Mouse (Mus musculus) limb, embryonic 15.5 days (tissue): ENCODE data around the gene Fnbp4. TPM values are rescaled to one million over a fixed set of nuclear protein-coding genes. Genes with fewer than 3 reads are reported as not detected.
"Not testable (repeated sequence)": the region's sequence is repeated elsewhere in the genome, so short reads cannot be mapped to it uniquely, and the experiment has no call there.

Source experiments
- ATAC-seq: fragments of 200-750 bp; cut with Nextera tagmentation; 2 replicates; pipeline ENCODE4 v1.8.0; 2017; ENCODE audit warnings: low read depth, moderate TSS enrichment; ENCODE audit not compliant: insufficient number of reproducible peaks, low FRiP score, low TSS enrichment
- H3K27ac ChIP-seq: fragments of 300-500 bp; sonication (generic); 2 replicates; pipeline ENCODE4 v1.5.1; 2015; ENCODE audit warnings: moderate library complexity, mild to moderate bottlenecking, inconsistent platforms
- H3K27me3 ChIP-seq: fragments of 300-500 bp; sonication (generic); 2 replicates; pipeline ENCODE4 v1.6.1; 2015; ENCODE audit warnings: inconsistent platforms
- H3K36me3 ChIP-seq: fragments of 300-500 bp; sonication (generic); 2 replicates; pipeline ENCODE4 v1.6.1; 2015; ENCODE audit warnings: inconsistent platforms
- H3K4me1 ChIP-seq: fragments of 300-500 bp; sonication (generic); 2 replicates; pipeline ENCODE4 v1.6.1; 2015; ENCODE audit warnings: inconsistent platforms
- H3K4me2 ChIP-seq: fragments of 300-500 bp; sonication (generic); 2 replicates; pipeline ENCODE4 v1.6.1; 2015; ENCODE audit warnings: mild to moderate bottlenecking, inconsistent platforms
- H3K4me3 ChIP-seq: fragments of 300-500 bp; sonication (generic); 2 replicates; pipeline ENCODE4 v1.5.1; 2015; ENCODE audit warnings: mild to moderate bottlenecking, inconsistent platforms
- H3K9ac ChIP-seq: fragments of 300-500 bp; sonication (generic); 2 replicates; pipeline ENCODE4 v1.6.1; 2015; ENCODE audit warnings: inconsistent platforms
- H3K9me3 ChIP-seq: fragments of 300-500 bp; sonication (generic); 2 replicates; pipeline ENCODE4 v1.6.1; 2016; ENCODE audit warnings: inconsistent platforms
- WGBS: fragments of 180-500 bp; shearing (Covaris S2); methylation state at CpG from one replicate; pipeline ENCODE4 v1.1.7; 2015; 5-methylcytosine and 5-hydroxymethylcytosine counted together
- polyA plus RNA-seq: library from polyadenylated mRNA; unstranded; fragments of >200 nt; fragmentation: Nextera tagmentation; extraction: Ambion mirVana; gene quantifications from 2 replicates; pipeline ENCODE4 v1.2.1, GENCODE M21; 2015

The Fnbp4 gene
- polyA plus RNA-seq, 1 experiment from 2014 or later = 84.5 TPM

DNA sequence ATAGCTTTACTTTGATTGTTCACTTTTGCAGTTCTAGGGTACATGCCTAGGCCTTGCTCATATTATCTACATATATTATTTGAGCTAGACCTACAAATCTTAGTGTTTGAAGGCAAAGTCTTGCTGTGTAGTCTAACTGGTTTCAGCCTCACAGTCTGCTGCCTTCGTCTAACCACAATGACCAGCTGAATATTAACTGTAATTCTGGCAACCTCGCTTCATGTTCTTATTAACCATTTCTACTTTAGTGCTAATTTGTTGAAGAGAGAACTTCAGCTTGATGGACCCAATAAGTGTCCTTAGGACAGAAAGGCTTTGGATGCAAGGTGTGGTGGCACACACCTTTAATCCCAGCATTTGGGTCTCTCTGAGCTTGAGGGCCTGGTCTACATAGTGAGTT is 43.0 kb downstream of the Fnbp4 start:
- no peaks in the 10 kb centered on the region for H3K9me3 ChIP-seq
- H3K4me1 ChIP-seq = peaks cover 5% of the 10 kb centered on the region
- H3K4me3 ChIP-seq = no peak overlapping the region
- H3K27ac ChIP-seq = no peak overlapping the region
- H3K36me3 ChIP-seq = no peaks in the 10 kb centered on the region
- H3K27me3 ChIP-seq = peaks cover 5% of the 10 kb centered on the region; the same call in 1 of the 2 replicates
- ATAC-seq = no peak
- 81% methylated on average over 2 of the region's 2 CpGs for WGBS
- no peak overlapping the region for H3K9ac ChIP-seq
- H3K4me2 ChIP-seq = no peak overlapping the region

DNA sequence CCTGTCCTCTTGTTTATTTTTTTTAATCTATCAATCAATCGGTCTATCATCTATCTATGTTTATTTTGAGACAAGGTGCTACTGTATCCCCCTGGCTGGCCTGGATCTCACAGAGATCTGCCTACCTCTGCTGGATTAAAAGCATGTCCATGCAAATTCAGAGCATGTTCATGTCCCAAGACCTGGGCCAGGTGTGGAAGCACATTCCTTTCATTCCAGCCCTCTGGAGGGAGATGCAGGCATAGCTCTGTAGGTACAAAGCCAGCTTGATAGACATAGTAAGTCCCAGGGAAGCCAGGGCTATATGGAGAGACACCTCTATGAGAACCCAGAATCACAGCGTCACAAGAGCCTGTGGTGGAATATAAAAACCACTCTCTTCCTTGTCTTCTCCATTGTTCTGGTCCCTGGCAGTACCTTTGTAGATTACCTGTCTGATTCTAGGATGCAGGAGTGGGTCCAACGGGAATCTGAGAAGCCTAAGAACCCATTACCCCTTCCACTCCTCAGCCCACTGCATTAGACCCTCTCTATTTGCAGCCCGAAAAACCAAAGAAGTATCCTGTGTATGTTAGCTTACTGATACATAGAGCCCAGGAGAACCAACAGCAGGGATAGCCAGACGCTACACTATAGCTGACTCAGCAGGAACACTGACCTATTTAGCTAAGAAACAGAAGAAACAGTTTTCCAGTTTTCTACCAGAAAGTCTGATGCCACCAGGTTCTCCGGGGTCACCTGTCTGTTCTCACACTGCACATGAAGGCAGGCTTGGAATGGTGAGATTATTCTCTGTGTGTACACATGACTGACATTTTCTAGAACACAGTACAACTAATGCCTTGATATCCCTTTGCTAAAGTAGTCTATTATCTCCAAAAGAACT is 63.3 kb downstream of the Fnbp4 start:
- Histone ChIP-seq H3K4me3 (no peak overlapping the region), H3K9ac (no peak overlapping the region), H3K9me3 (no peaks in the 10 kb centered on the region), H3K27me3 (no peaks in the 10 kb centered on the region), H3K36me3 (no peaks in the 10 kb centered on the region), H3K4me2 (no peak overlapping the region), H3K27ac (no peak overlapping the region), H3K4me1 (no peaks in the 10 kb centered on the region)
- ATAC-seq = no peak
- WGBS = 80% methylated on average over 6 of the region's 6 CpGs

DNA sequence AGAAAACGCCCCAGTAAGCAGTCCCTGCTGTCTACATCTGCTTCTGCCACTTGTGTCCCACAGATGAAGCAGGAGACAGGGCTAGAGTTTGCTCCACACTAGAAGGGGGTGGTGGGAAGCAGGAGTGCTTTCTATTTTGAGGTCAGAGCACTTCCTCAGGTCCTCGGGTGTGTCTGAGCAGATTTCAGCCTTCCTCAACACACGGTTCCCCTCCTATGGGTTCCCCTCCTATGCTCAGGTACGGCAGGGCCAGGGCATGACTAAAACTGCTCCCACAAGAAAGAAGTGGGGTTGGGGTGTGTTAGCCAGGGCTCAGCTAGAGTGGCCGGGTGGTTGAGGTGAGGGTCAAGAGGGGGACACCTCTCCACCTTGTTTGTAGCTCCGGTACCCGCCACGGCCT is 65.6 kb downstream of the Fnbp4 start:
- Histone ChIP-seq H3K27ac (no peak overlapping the region), H3K27me3 (no peaks in the 10 kb centered on the region), H3K4me2 (no peak overlapping the region), H3K9me3 (no peaks in the 10 kb centered on the region), H3K36me3 (no peaks in the 10 kb centered on the region), H3K9ac (no peak overlapping the region), H3K4me1 (no peaks in the 10 kb centered on the region), H3K4me3 (no peak overlapping the region)
- ATAC-seq = no peak
- 87% methylated on average over 8 of the region's 8 CpGs for WGBS

DNA sequence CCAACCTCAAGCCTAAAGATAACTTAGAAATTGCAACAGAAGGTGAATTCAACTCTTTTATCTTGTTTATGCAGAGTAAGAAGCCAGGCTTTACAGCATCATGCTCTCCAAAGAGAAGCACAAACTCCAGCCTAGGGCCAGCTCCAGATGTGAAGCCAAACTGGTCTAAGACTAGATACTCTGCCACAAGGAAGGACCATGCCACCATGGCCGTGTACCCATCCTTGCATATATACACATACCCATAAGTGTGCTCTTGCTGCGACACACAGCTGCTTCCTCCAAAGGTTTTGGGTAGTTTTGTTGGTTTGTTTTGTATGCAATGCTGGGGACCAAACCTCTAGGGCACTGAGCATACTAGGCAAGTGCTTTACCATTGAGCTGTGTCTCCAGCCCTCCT is 70.1 kb downstream of the Fnbp4 start:
- H3K4me2 ChIP-seq = no peak overlapping the region
- no peak for ATAC-seq
- 80% methylated on average over 2 of the region's 2 CpGs for WGBS

DNA sequence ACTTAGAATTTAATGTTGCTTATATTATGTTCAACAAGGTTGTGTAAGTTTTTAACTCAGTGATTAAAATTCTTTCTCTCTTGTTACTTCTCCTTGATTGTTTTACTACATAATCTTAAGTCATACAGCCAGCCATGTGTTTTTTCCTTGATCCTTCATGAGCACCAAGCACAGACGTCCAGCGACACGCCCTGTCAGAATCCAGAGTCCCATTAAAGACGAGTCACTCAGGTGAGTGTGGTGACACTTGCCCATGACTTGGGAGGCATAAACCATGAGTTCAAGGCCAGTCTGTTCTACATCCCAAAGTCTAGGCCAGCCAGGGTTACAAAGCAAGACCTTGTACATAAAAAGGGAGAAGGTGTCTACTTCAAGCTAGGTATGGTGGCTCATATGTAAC is 71.0 kb downstream of the Fnbp4 start:
- 71% methylated on average over 4 of the region's 4 CpGs for WGBS
- H3K9me3 ChIP-seq = no peaks in the 10 kb centered on the region
- H3K4me3 ChIP-seq = no peak overlapping the region
- H3K4me2 ChIP-seq = no peak overlapping the region
- no peaks in the 10 kb centered on the region for H3K27me3 ChIP-seq
- ATAC-seq = no peak
- H3K27ac ChIP-seq = no peak overlapping the region
- no peaks in the 10 kb centered on the region for H3K36me3 ChIP-seq
- H3K9ac ChIP-seq = no peak overlapping the region
- H3K4me1 ChIP-seq = no peaks in the 10 kb centered on the region

More for the DNA sequence above, 70.1 kb downstream of the Fnbp4 start:
- Histone ChIP-seq H3K9ac (no peak overlapping the region), H3K4me1 (no peaks in the 10 kb centered on the region), H3K36me3 (no peaks in the 10 kb centered on the region), H3K27ac (no peak overlapping the region), H3K9me3 (no peaks in the 10 kb centered on the region), H3K4me3 (no peak overlapping the region), H3K27me3 (no peaks in the 10 kb centered on the region)

DNA sequence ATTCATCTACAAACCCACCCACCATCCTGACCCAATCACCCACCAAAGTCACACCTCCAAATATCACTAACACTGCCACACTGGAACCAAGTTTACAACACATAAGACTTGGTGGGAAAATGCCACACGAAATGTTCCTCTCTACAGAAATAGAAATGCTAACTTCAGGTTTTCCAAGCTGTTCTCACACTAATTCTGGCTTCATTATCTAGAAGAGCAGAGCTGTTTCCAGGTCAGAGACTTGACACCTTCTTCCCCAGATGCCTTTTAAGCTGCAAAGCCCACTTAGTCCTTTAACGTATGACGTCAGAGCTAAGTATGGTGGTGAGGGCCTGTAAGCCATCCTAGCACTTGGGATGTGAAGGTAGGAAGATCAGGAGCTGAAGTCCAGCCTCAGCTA is 73.5 kb downstream of the Fnbp4 start:
- Histone ChIP-seq H3K27me3 (no peaks in the 10 kb centered on the region), H3K36me3 (no peaks in the 10 kb centered on the region), H3K4me3 (no peak overlapping the region), H3K27ac (no peak overlapping the region), H3K4me2 (no peak overlapping the region), H3K4me1 (no peaks in the 10 kb centered on the region), H3K9me3 (no peaks in the 10 kb centered on the region), H3K9ac (no peak overlapping the region)
- no peak for ATAC-seq
- WGBS = 81% methylated on average over 3 of the region's 3 CpGs

DNA sequence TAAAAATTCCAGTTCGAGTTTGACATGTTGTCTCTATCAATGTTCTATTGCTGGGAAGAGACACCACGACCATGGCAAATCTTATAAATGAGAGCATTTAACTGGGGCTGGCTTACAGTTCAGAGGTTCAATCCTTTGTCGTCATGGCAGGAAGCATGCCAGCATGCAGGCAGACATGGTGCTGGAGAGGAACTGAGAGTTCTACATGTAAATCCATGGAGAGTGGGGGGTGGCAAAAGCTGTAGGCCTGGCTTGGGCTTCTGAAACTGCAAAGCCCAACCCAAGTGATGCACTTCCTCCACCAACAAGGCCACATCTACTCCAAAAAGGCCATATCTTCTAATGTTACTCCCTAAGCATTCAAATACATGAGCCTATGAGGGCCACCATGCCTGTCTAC is 75.7 kb downstream of the Fnbp4 start:
- WGBS = 83% methylated on average over 3 of the region's 3 CpGs
- Histone ChIP-seq H3K4me3 (no peak overlapping the region), H3K27me3 (no peaks in the 10 kb centered on the region), H3K4me2 (no peak overlapping the region), H3K36me3 (no peaks in the 10 kb centered on the region), H3K4me1 (no peaks in the 10 kb centered on the region), H3K9ac (no peak overlapping the region), H3K27ac (no peak overlapping the region), H3K9me3 (no peaks in the 10 kb centered on the region)
- ATAC-seq = no peak

DNA sequence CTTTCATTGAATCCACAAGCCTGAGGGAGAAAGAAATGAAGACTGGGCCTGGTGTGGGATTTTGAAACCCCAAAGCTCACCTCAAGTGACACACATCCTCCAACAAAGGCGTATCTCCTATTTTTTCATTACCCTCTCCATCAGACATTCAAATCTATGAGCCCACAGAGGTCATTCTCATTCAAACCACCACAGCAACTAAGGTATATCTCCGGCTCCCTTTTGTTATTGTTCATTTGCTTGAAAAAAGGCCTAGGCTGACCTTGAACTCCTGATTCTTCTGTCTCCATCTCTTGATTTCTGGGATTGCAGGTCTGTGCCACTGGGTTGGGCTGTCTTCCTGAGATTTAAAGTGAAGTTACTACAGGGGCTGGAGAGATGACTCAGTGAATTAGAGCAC is 77.8 kb downstream of the Fnbp4 start:
- no peak overlapping the region for H3K4me3 ChIP-seq
- H3K9ac ChIP-seq = no peak overlapping the region
- no peak overlapping the region for H3K4me2 ChIP-seq
- H3K9me3 ChIP-seq = no peaks in the 10 kb centered on the region
- no peak overlapping the region for H3K27ac ChIP-seq
- H3K4me1 ChIP-seq = no peaks in the 10 kb centered on the region
- ATAC-seq = no peak
- WGBS = 91% methylated on average over 2 of the region's 2 CpGs
- H3K36me3 ChIP-seq = no peaks in the 10 kb centered on the region
- H3K27me3 ChIP-seq = no peaks in the 10 kb centered on the region

DNA sequence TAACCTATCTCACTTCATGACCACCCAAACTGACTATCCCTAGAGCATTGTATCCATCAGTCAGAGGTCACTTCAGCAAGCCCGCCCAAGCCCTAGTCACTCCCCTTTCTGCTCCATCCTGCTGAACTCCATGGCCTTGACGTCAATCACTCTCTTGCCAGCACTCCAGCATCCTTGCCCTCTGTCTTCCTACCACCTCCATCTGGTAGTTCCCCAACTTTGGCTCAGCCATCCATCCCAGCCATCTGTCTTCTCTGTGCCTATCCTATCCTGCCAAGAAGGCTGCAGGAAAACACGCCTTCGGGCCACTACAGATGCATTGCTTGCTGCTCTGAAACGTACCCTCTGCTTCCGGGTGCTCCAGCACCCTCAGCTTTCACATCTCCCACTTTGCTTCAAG is 78.6 kb downstream of the Fnbp4 start:
- Histone ChIP-seq H3K9me3 (no peaks in the 10 kb centered on the region), H3K9ac (no peak overlapping the region), H3K4me1 (no peaks in the 10 kb centered on the region), H3K4me2 (no peak overlapping the region), H3K4me3 (no peak overlapping the region), H3K36me3 (no peaks in the 10 kb centered on the region), H3K27ac (no peak overlapping the region), H3K27me3 (no peaks in the 10 kb centered on the region)
- WGBS = 78% methylated on average over 6 of the region's 6 CpGs
- ATAC-seq = no peak

DNA sequence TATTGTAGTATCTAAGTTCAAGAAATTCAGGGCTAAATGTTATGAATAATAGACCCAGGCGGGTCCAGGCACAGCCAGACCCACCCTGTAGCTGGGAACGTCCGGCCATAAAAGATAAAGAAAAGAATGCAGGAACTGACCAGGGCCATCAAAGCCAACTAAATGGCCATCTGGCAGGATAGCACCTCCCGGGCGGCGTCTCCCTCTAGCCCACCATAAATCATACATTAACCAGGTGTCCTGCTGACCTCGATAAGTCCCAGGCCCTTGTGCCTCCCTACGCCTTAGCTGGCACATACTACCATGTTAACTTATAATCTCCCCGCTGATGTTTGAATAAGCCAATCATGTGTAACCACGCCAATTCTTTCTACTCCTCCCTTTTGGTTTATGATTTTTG is 79.4 kb downstream of the Fnbp4 start:
- H3K4me2 ChIP-seq, ATAC-seq, H3K27me3 ChIP-seq, H3K4me3 ChIP-seq, H3K9ac ChIP-seq, H3K9me3 ChIP-seq, H3K36me3 ChIP-seq, H3K4me1 ChIP-seq, H3K27ac ChIP-seq: not testable (repeated sequence)
- 36% methylated on average over 10 of the region's 10 CpGs for WGBS

DNA sequence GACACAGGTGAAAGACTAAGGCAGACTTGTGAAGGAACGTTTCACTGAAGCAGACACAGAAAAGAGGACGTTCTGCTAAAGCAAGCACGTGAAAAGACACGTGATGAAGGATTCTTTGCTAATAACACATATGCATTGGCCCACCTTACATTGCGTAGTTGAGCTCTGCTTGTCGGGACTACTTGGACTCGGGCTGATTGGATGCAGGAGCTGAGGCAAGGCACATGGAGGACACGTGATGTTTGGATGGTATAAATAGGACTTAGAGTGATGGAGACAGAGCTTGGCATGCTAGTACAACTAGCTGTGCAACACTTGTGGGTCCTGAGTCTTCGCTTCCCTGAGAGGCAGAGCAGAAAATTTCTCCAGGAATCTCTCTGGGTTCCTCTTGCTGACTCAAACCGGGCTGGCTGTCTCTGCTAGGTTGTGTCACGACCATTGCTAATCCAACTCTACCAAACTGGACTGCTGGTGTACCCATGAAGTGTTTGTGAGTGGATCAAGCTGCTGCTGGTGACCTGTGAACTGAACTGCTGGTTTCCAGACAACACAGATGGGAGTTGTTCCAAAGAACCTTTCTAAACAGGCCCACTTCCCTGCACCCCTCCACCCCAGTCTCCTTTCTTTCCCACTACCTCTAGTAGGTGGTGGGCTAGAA is 80.5 kb downstream of the Fnbp4 start:
- ATAC-seq = no peak
- Histone ChIP-seq H3K4me2 (no peak overlapping the region), H3K36me3 (no peaks in the 10 kb centered on the region), H3K4me3 (no peak overlapping the region), H3K27ac (no peak overlapping the region), H3K9ac (no peak overlapping the region), H3K27me3 (no peaks in the 10 kb centered on the region), H3K9me3 (no peaks in the 10 kb centered on the region), H3K4me1 (no peaks in the 10 kb centered on the region)
- 84% methylated on average over 11 of the region's 11 CpGs for WGBS

DNA sequence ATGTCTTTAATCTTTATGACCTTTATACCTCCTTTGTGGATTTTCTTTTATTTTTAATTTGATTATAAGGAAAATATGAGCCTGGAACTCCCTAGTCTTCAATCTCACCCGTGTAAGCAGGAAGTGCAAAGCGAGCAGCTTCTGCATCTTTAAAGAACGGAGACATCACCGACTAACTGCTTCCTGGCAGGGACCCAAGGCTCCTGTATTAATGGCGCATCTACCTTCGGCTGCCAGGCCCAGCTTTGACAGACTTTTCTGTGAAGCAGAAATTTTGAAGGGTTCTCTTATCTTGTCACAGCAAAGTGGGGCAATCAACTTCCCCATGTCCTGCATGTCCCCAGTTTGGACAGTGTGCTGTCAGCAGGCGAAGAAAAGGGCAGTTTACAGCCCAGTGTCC is 83.6 kb downstream of the Fnbp4 start:
- H3K27me3 ChIP-seq = no peaks in the 10 kb centered on the region
- H3K4me3 ChIP-seq = no peak overlapping the region
- WGBS = 51% methylated on average over 7 of the region's 7 CpGs
- no peaks in the 10 kb centered on the region for H3K36me3 ChIP-seq
- no peak overlapping the region for H3K27ac ChIP-seq
- ATAC-seq = no peak
- no peaks in the 10 kb centered on the region for H3K9me3 ChIP-seq
- H3K4me1 ChIP-seq = no peaks in the 10 kb centered on the region
- H3K9ac ChIP-seq = no peak overlapping the region
- no peak overlapping the region for H3K4me2 ChIP-seq
